Mouse (Mus musculus) lung, embryonic 14.5 days (tissue): ENCODE data around the gene Zfp444. TPM values are rescaled to one million over a fixed set of nuclear protein-coding genes. Genes with fewer than 3 reads are reported as not detected.
"Not testable (repeated sequence)": the region's sequence is repeated elsewhere in the genome, so short reads cannot be mapped to it uniquely, and the experiment has no call there.

Experiments
- ATAC-seq: fragments of 200-750 bp; cut with Nextera tagmentation; 2 replicates; pipeline ENCODE4 v1.8.0; 2017; ENCODE audit warnings: mild to moderate bottlenecking, moderate TSS enrichment, moderate library complexity; ENCODE audit not compliant: insufficient read depth
- DNase-seq: peaks from one replicate; pipeline ENCODE4 v3.0.0-alpha.2; 2015
- H3K27ac ChIP-seq: fragments of 300-500 bp; sonication (generic); 2 replicates; pipeline ENCODE4 v1.5.1; 2014; ENCODE audit warnings: low read depth, mild to moderate bottlenecking, moderate library complexity
- H3K27me3 ChIP-seq: fragments of 300-500 bp; sonication (generic); 2 replicates; pipeline ENCODE4 v1.6.1; 2014; ENCODE audit warnings: low read length, control low read depth; ENCODE audit not compliant: insufficient read depth
- H3K36me3 ChIP-seq: fragments of 300-500 bp; sonication (generic); 2 replicates; pipeline ENCODE4 v1.6.1; 2014; ENCODE audit warnings: control low read depth; ENCODE audit not compliant: insufficient read depth
- H3K4me1 ChIP-seq: fragments of 300-500 bp; sonication (generic); 2 replicates; pipeline ENCODE4 v1.6.1; 2014; ENCODE audit warnings: antibody characterized with exemption, control low read depth; ENCODE audit not compliant: insufficient read depth
- H3K4me2 ChIP-seq: fragments of 300-500 bp; sonication (generic); 2 replicates; pipeline ENCODE4 v1.6.1; 2014; ENCODE audit warnings: mild to moderate bottlenecking
- H3K4me3 ChIP-seq: fragments of 300-500 bp; sonication (generic); 2 replicates; pipeline ENCODE4 v1.5.1; 2014; ENCODE audit warnings: low read depth, low read length
- H3K9ac ChIP-seq: fragments of 300-500 bp; sonication (generic); 2 replicates; pipeline ENCODE4 v1.6.1; 2014
- H3K9me3 ChIP-seq: fragments of 300-500 bp; sonication (generic); 2 replicates; pipeline ENCODE4 v1.6.1; 2016; ENCODE audit warnings: low read depth, low read length, control low read depth
- CTCF ChIP-seq: IDR thresholded peaks from 2 replicates; pipeline ENCODE4 v1.5.1; 2016; ENCODE audit warnings: antibody characterized with exemption, low read depth
- WGBS: fragments of 180-500 bp; shearing (Covaris S2); extraction: QIAGEN DNeasy Blood & Tissue Kit; methylation state at CpG from one replicate; pipeline ENCODE4 v1.1.7; 2014; 5-methylcytosine and 5-hydroxymethylcytosine counted together
- polyA plus RNA-seq: library from polyadenylated mRNA; unstranded; fragments of >200 nt; fragmentation: Nextera tagmentation; extraction: Ambion mirVana; gene quantifications from 2 replicates; pipeline ENCODE4 v1.2.1, GENCODE M21; 2014

Gene Zfp444
- polyA plus RNA-seq, 1 experiment from 2014 or later: 57.3 TPM

GRCm38 (mm10) chr7:6173872-6174271, 1.8 kb downstream of the Zfp444 start:
- DNase-seq: no peak
- ATAC-seq: no peak
- no peaks in the 10 kb centered on the region for H3K27me3 ChIP-seq
- WGBS: 71% methylated on average over 8 of the region's 8 CpGs
- no peak for TF ChIP-seq CTCF
- no peaks in the 10 kb centered on the region for H3K9me3 ChIP-seq
- H3K4me2 ChIP-seq: peak overlapping the region; percentile 95
- H3K36me3 ChIP-seq: 0 out of 2 replicates have a peak, but pooled peaks cover 19% of the 10 kb centered on the region
- H3K4me3 ChIP-seq: no peak overlapping the region
- no peak overlapping the region for H3K9ac ChIP-seq
- H3K27ac ChIP-seq: no peak overlapping the region
- H3K4me1 ChIP-seq: no peaks in the 10 kb centered on the region

GRCm38 (mm10) chr7:6174365-6174987, 2.5 kb downstream of the Zfp444 start:
- H3K9ac ChIP-seq, H3K4me2 ChIP-seq, H3K9me3 ChIP-seq, H3K27ac ChIP-seq, DNase-seq, H3K27me3 ChIP-seq, H3K4me1 ChIP-seq, ATAC-seq, H3K4me3 ChIP-seq: not testable (repeated sequence)
- 74% methylated on average over 9 of the region's 9 CpGs for WGBS
- H3K36me3 ChIP-seq: 0 out of 2 replicates have a peak, but pooled peaks cover 22% of the 10 kb centered on the region
- peak; percentile 19; the same call in 1 of the 2 replicates for TF ChIP-seq CTCF

- H3K9ac ChIP-seq: no peak overlapping the region
- peaks cover 46% of the 10 kb centered on the region for H3K36me3 ChIP-seq
Observed at GRCm38 (mm10) chr7:6179013-6179412, 7.0 kb downstream of the Zfp444 start.

GRCm38 (mm10) chr7:6182882-6183281, 10.9 kb downstream of the Zfp444 start:
- H3K36me3 ChIP-seq: peaks cover 64% of the 10 kb centered on the region
- no peak overlapping the region for H3K4me2 ChIP-seq
- H3K4me1 ChIP-seq: no peaks in the 10 kb centered on the region
- H3K27ac ChIP-seq: no peak overlapping the region
- no peak overlapping the region for H3K9ac ChIP-seq
- H3K27me3 ChIP-seq: no peaks in the 10 kb centered on the region
- no peak for TF ChIP-seq CTCF
- H3K9me3 ChIP-seq: no peaks in the 10 kb centered on the region
- H3K4me3 ChIP-seq: no peak overlapping the region
- ATAC-seq: no peak
- no peak for DNase-seq

More at GRCm38 (mm10) chr7:6179013-6179412, 7.0 kb downstream of the Zfp444 start:
- TF ChIP-seq CTCF: no peak
- no peaks in the 10 kb centered on the region for H3K9me3 ChIP-seq
- DNase-seq: no peak
- no peak overlapping the region for H3K27ac ChIP-seq
- H3K27me3 ChIP-seq: no peaks in the 10 kb centered on the region
- H3K4me3 ChIP-seq: no peak overlapping the region
- H3K4me1 ChIP-seq: no peaks in the 10 kb centered on the region
- no peak for ATAC-seq
- H3K4me2 ChIP-seq: no peak overlapping the region

- Histone ChIP-seq H3K4me2 (no peak overlapping the region), H3K4me1 (no peaks in the 10 kb centered on the region), H3K36me3 (peaks cover 72% of the 10 kb centered on the region), H3K27me3 (no peaks in the 10 kb centered on the region), H3K27ac (no peak overlapping the region), H3K9me3 (no peaks in the 10 kb centered on the region), H3K4me3 (no peak overlapping the region), H3K9ac (no peak overlapping the region)
- ATAC-seq: no peak
- 88% methylated on average over 19 of the region's 19 CpGs for WGBS
- no peak for TF ChIP-seq CTCF
- no peak for DNase-seq
Observed at GRCm38 (mm10) chr7:6183802-6184201, 11.8 kb downstream of the Zfp444 start.

GRCm38 (mm10) chr7:6184521-6184920, 12.5 kb downstream of the Zfp444 start:
- 84% methylated on average over 8 of the region's 8 CpGs for WGBS
- no peak overlapping the region for H3K9ac ChIP-seq
- H3K27me3 ChIP-seq: no peaks in the 10 kb centered on the region
- no peak for DNase-seq
- H3K4me1 ChIP-seq: no peaks in the 10 kb centered on the region
- H3K27ac ChIP-seq: no peak overlapping the region
- peaks cover 76% of the 10 kb centered on the region for H3K36me3 ChIP-seq
- no peak for ATAC-seq
- no peak overlapping the region for H3K4me3 ChIP-seq
- no peaks in the 10 kb centered on the region for H3K9me3 ChIP-seq
- no peak for TF ChIP-seq CTCF
- H3K4me2 ChIP-seq: no peak overlapping the region

GRCm38 (mm10) chr7:6185391-6185790, 13.4 kb downstream of the Zfp444 start:
- ATAC-seq (no peak), DNase-seq (no peak)
- peaks cover 72% of the 10 kb centered on the region for H3K36me3 ChIP-seq
- no peaks in the 10 kb centered on the region for H3K27me3 ChIP-seq
- no peak overlapping the region for H3K4me2 ChIP-seq
- H3K9ac ChIP-seq: no peak overlapping the region
- no peak overlapping the region for H3K4me3 ChIP-seq
- no peaks in the 10 kb centered on the region for H3K4me1 ChIP-seq
- H3K27ac ChIP-seq: no peak overlapping the region
- TF ChIP-seq CTCF: no peak
- H3K9me3 ChIP-seq: no peaks in the 10 kb centered on the region
- WGBS: 85% methylated on average over 1 of the region's 1 CpGs
